Mouse (Mus musculus) liver, embryonic 15.5 days (tissue): ENCODE results near the gene Pdlim7. TPM values are rescaled to one million over a fixed set of nuclear protein-coding genes. Genes with fewer than 3 reads are reported as not detected.

Source experiments
- ATAC-seq: fragments of 200-750 bp; cut with Nextera tagmentation; 2 replicates; pipeline ENCODE4 v1.8.0; 2017; ENCODE audit warnings: moderate number of reproducible peaks, mild to moderate bottlenecking, moderate library complexity; ENCODE audit not compliant: insufficient read depth
- H3K27ac ChIP-seq: fragments of 300-500 bp; sonication (generic); replicated peaks from 2 replicates; pipeline ENCODE4 v1.5.1; 2015; ENCODE audit warnings: mild to moderate bottlenecking, inconsistent platforms
- H3K27me3 ChIP-seq: fragments of 300-500 bp; sonication (generic); 2 replicates; pipeline ENCODE4 v1.6.1; 2015; ENCODE audit warnings: mild to moderate bottlenecking, inconsistent platforms
- H3K36me3 ChIP-seq: fragments of 300-500 bp; sonication (generic); replicated peaks from 2 replicates; pipeline ENCODE4 v1.6.1; 2015; ENCODE audit warnings: moderate library complexity, mild to moderate bottlenecking, inconsistent platforms
- H3K4me1 ChIP-seq: fragments of 300-500 bp; sonication (generic); replicated peaks from 2 replicates; pipeline ENCODE4 v1.6.1; 2015; ENCODE audit warnings: inconsistent platforms
- H3K4me2 ChIP-seq: fragments of 300-500 bp; sonication (generic); 2 replicates; pipeline ENCODE4 v1.6.1; 2015; ENCODE audit warnings: moderate library complexity, mild to moderate bottlenecking, inconsistent platforms
- H3K4me3 ChIP-seq: fragments of 300-500 bp; sonication (generic); replicated peaks from 2 replicates; pipeline ENCODE4 v1.5.1; 2015; ENCODE audit warnings: mild to moderate bottlenecking, inconsistent platforms
- H3K9ac ChIP-seq: fragments of 300-500 bp; sonication (generic); 2 replicates; pipeline ENCODE4 v1.6.1; 2015; ENCODE audit warnings: moderate library complexity, mild to moderate bottlenecking, inconsistent platforms
- H3K9me3 ChIP-seq: fragments of 300-500 bp; sonication (generic); replicated peaks from 2 replicates; pipeline ENCODE4 v1.6.1; 2016; ENCODE audit warnings: inconsistent platforms
- WGBS: fragments of 180-500 bp; shearing (Covaris S2); methylation state at CpG from one replicate; pipeline ENCODE4 v1.1.7; 2015; ENCODE audit warnings: mixed read lengths; ENCODE audit not compliant: insufficient replicate concordance; 5-methylcytosine and 5-hydroxymethylcytosine counted together
- polyA plus RNA-seq: library from polyadenylated mRNA; unstranded; fragments of >200 nt; fragmentation: Nextera tagmentation; extraction: Ambion mirVana; gene quantifications from 2 replicates; pipeline ENCODE4 v1.2.1, GENCODE M21; 2015

The Pdlim7 gene
- polyA plus RNA-seq, 1 experiment from 2014 or later, result 25.2 TPM

DNA sequence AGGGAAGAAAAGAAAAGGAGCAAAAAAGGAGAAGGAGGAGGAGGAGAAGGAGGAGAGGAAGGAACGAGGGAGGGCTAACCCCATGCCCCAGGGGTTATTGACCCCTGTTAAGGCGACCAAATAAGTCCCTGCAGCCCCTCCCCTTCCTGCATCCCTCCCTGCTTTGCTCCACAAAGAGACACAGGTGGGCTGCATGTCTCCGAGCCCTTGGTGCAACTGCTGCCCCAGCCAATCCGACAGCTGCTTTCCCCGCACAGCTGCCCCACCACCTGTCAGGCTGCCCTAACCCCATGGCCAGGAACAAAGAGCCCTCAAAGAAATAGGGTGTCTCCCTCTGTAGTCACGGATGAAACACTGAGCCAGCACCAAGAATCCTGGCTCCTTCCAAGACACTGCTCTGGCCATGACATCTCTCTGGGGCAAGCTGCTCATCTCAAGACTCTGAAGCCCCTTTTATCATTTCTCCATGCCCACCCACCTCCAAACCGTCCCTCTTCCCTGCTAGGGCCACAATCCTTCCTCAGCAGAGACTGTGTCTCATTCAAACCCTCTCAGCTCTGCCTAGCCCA, 28.9 kb downstream of the Pdlim7 start:
- Histone ChIP-seq H3K9ac (no peak overlapping the region), H3K4me3 (no peak overlapping the region), H3K27ac (no peak overlapping the region), H3K27me3 (peaks cover 78% of the 10 kb centered on the region), H3K4me2 (no peak overlapping the region), H3K4me1 (peaks cover 15% of the 10 kb centered on the region), H3K36me3 (no peaks in the 10 kb centered on the region), H3K9me3 (no peaks in the 10 kb centered on the region)
- 37% methylated on average over 7 of the region's 7 CpGs for WGBS
- no peak for ATAC-seq

DNA sequence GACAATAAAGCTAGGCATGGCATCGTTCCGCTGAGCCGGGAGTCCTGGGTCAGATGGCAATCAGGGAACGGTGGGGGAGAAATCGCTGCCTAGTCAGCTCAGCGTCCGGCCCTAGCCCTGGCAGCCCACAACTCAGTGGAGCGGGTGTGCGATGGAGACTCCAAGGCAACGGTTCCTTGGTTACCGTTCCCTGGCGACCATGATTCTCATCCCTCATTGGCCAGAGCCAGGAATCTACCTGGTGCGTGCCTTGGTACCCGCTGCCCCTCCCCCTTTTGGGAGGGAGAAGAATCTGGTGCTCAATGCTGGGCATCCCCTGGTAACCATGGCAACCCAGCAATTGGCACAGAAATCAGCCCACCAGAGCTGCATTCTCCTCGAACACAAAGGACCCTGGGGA, 29.9 kb downstream of the Pdlim7 start:
- H3K27ac ChIP-seq, result no peak overlapping the region
- no peaks in the 10 kb centered on the region for H3K9me3 ChIP-seq
- H3K4me1 ChIP-seq, result peaks cover 20% of the 10 kb centered on the region
- H3K4me2 ChIP-seq, result no peak overlapping the region
- H3K9ac ChIP-seq, result no peak overlapping the region
- no peaks in the 10 kb centered on the region for H3K36me3 ChIP-seq
- WGBS, result 36% methylated on average over 15 of the region's 15 CpGs
- no peak for ATAC-seq
- no peak overlapping the region for H3K4me3 ChIP-seq
- peaks cover 68% of the 10 kb centered on the region for H3K27me3 ChIP-seq

DNA sequence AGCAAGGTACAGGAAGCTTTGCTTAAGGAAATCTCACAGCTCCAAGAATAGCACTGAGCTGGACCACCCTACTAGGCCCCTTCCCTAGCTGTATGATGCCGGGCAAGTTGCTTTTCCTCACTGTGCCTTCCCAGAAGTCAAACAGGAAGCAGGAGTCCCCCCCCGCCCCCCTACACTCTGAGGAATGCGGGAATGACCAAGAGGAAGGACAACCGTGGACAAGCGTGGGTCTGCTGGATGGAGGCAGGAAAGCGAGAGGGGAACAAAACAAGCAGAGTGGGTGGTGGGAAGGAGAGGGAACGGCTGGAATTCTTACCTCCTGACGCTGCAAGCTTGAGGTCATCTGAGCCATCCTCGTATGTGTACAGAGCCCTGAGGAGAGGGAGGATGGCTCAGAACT, 30.4 kb downstream of the Pdlim7 start:
- H3K27me3 ChIP-seq, result peaks cover 62% of the 10 kb centered on the region
- no peak overlapping the region for H3K9ac ChIP-seq
- H3K4me2 ChIP-seq, result no peak overlapping the region
- 51% methylated on average over 9 of the region's 9 CpGs for WGBS
- H3K27ac ChIP-seq, result no peak overlapping the region
- no peak overlapping the region for H3K4me3 ChIP-seq
- ATAC-seq, result no peak
- no peaks in the 10 kb centered on the region for H3K36me3 ChIP-seq
- H3K9me3 ChIP-seq, result no peaks in the 10 kb centered on the region
- peaks cover 18% of the 10 kb centered on the region for H3K4me1 ChIP-seq

DNA sequence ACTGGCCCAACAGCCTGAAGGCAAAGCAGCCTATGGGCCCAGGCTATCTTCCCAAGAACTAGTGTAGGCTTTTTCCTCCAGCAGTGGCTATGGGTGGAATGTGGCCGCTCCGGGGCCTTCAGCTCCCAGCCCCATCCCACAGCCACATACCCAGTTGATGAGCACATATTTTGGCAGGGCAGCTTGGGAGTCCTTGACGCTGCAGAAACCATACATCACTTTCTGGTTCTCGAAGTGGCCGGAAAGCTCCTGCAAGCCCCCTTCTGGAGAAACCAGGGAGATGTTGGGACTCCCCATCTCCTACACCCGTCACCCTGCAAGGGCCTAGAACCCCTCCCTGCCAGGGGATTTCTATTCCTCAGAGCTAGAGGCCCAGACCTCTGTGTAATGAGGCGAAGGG, 30.9 kb downstream of the Pdlim7 start:
- no peak overlapping the region for H3K4me2 ChIP-seq
- peaks cover 57% of the 10 kb centered on the region for H3K27me3 ChIP-seq
- H3K4me3 ChIP-seq, result no peak overlapping the region
- peaks cover 13% of the 10 kb centered on the region for H3K4me1 ChIP-seq
- no peaks in the 10 kb centered on the region for H3K9me3 ChIP-seq
- H3K9ac ChIP-seq, result no peak overlapping the region
- no peak overlapping the region for H3K27ac ChIP-seq
- H3K36me3 ChIP-seq, result no peaks in the 10 kb centered on the region
- WGBS, result 63% methylated on average over 7 of the region's 7 CpGs
- ATAC-seq, result no peak

DNA sequence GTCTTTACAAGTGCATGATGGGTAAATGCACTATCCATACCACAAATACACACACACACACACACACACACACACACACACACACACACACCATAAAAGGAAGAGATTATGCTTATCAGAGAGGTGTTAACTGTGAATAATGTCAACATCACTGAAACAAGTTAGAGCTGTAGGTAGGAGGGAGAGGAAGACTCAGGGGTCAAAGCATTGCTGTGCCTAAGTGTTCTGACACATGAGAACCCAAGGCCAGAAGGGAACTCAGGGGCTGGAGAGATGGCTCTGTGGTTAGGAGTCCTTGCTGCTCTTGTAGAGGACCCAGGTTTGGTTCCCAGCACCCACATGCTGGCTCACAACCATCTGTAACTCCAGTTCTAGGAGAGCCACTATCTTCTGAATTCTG, 33.5 kb downstream of the Pdlim7 start:
- no peak overlapping the region for H3K4me3 ChIP-seq
- no peak overlapping the region for H3K27ac ChIP-seq
- no peaks in the 10 kb centered on the region for H3K36me3 ChIP-seq
- no peak overlapping the region for H3K9ac ChIP-seq
- H3K4me2 ChIP-seq, result no peak overlapping the region
- H3K4me1 ChIP-seq, result peaks cover 4% of the 10 kb centered on the region
- no peaks in the 10 kb centered on the region for H3K9me3 ChIP-seq
- ATAC-seq, result no peak
- H3K27me3 ChIP-seq, result peaks cover 50% of the 10 kb centered on the region

DNA sequence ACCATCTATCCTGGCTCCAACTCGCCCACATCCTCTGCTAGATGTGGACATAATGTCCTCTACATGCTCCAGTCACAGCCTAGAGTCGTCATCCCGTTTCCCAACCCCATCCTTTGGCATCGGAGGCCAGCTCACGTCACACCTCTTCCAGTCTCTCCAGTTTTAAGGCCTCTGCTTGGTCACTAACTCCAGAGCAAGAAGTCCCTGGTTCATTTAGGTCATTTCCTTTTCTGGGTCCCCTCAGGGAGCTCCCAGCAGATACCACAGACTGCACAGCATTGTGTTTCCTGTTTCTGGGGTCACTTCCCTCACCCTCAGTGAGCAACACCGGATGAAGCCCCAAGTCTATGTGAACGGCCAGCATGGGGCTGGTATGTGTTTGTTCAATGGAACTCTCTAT, 34.5 kb downstream of the Pdlim7 start:
- no peaks in the 10 kb centered on the region for H3K36me3 ChIP-seq
- 29% methylated on average over 7 of the region's 7 CpGs for WGBS

DNA sequence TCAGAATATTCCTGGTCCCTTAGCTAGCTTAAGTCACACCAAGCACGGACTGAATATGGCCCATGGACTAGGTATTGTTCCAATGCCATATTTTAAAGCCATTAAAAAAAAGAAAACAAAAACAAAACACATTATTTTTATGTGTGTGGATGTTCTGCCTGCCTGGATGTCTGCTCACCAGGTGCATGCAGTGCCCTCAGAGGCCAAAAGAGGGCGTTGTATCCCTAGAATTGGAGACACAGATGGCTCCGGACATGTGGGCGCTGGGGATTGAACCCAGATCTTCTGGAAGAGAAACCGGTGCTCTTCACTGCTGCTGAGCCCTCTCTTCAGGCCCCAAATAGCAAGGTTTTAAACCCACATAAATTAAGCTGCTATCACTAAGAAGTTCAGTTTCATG, 35.4 kb downstream of the Pdlim7 start:
- no peak for ATAC-seq
- H3K36me3 ChIP-seq, result no peaks in the 10 kb centered on the region
- no peaks in the 10 kb centered on the region for H3K9me3 ChIP-seq
- 55% methylated on average over 5 of the region's 5 CpGs for WGBS
- no peak overlapping the region for H3K4me3 ChIP-seq
- H3K27me3 ChIP-seq, result peaks cover 50% of the 10 kb centered on the region
- H3K4me2 ChIP-seq, result no peak overlapping the region
- peaks cover 8% of the 10 kb centered on the region for H3K4me1 ChIP-seq
- no peak overlapping the region for H3K27ac ChIP-seq
- H3K9ac ChIP-seq, result no peak overlapping the region

More for the DNA sequence above, 34.5 kb downstream of the Pdlim7 start:
- Histone ChIP-seq H3K4me1 (peaks cover 4% of the 10 kb centered on the region), H3K9ac (no peak overlapping the region), H3K4me3 (no peak overlapping the region), H3K4me2 (no peak overlapping the region), H3K9me3 (no peaks in the 10 kb centered on the region), H3K27ac (no peak overlapping the region), H3K27me3 (peaks cover 50% of the 10 kb centered on the region)
- peak; percentile 10; the same call in 1 of the 2 replicates for ATAC-seq

DNA sequence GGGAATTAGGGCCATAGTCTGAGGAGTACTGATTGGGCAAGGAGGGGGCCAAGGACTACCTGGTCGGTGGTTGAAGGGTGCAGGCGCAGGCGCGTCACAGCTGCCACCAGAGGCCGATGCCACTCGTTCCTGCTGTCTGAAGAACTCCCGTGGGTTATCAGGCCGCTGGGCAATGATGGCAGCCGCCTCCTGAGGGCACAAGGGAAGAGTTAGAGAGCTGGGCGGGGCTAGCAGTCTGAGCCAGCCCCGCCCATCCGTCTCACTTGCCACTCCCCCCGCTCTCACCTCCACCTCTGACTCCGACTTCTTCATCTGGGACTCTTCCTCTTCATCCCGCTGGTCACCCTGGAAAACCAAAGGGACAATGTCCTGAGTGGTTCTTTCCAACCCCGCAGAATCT, 36.0 kb downstream of the Pdlim7 start:
- H3K4me3 ChIP-seq, result no peak overlapping the region
- WGBS, result 59% methylated on average over 16 of the region's 16 CpGs
- H3K9me3 ChIP-seq, result no peaks in the 10 kb centered on the region
- ATAC-seq, result no peak
- no peaks in the 10 kb centered on the region for H3K36me3 ChIP-seq
- no peak overlapping the region for H3K4me2 ChIP-seq
- no peak overlapping the region for H3K9ac ChIP-seq
- peaks cover 14% of the 10 kb centered on the region for H3K4me1 ChIP-seq
- peaks cover 50% of the 10 kb centered on the region for H3K27me3 ChIP-seq
- H3K27ac ChIP-seq, result no peak overlapping the region

DNA sequence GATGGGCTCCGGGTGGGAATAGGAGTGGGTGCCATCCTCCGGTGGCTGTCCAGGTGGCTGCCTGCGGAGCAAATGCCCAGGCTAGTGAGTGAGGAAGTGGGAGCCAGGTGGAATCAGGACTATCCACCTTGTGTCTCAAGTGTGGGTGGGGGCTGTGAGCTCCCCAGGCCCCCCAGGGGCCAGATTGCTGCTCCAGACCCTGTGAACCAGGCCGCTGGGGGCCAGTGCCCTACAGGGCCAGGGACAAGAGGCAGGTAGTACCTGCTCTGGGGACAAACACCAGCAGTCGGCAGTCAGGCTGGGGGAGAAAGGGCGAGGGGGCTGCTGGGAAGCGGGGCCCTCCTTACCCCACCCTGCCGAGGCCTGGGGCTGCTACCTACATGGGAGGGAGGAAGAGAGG, 37.2 kb downstream of the Pdlim7 start:
- Histone ChIP-seq H3K9ac (no peak overlapping the region), H3K27ac (no peak overlapping the region), H3K4me1 (peaks cover 26% of the 10 kb centered on the region), H3K36me3 (no peaks in the 10 kb centered on the region), H3K4me3 (no peak overlapping the region), H3K4me2 (no peak overlapping the region), H3K27me3 (peaks cover 56% of the 10 kb centered on the region), H3K9me3 (no peaks in the 10 kb centered on the region)
- WGBS, result 80% methylated on average over 8 of the region's 8 CpGs
- ATAC-seq, result no peak

DNA sequence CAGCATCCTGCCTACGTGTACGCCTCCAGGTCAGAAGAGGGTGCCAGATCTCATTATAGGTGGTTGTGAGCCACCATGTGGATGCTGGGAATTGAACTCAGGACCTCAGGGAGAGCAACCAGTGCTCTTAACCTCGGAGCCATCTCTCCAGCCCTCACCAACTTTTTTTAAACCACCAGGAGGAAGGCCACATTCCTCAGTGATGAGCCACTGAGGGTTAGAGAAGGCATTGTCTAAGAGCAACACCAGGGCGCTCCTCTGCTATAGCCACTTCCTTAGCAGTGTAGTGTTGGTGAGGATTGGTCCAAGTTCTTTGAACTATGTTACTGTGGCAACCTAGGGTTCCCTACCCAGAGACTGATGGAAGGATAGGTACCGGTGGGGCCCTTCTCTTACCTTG, 37.7 kb downstream of the Pdlim7 start:
- no peak overlapping the region for H3K27ac ChIP-seq
- H3K4me3 ChIP-seq, result no peak overlapping the region
- WGBS, result 68% methylated on average over 5 of the region's 5 CpGs
- H3K36me3 ChIP-seq, result no peaks in the 10 kb centered on the region
- H3K9ac ChIP-seq, result no peak overlapping the region
- no peak for ATAC-seq
- peaks cover 61% of the 10 kb centered on the region for H3K27me3 ChIP-seq
- no peaks in the 10 kb centered on the region for H3K9me3 ChIP-seq
- H3K4me1 ChIP-seq, result peaks cover 31% of the 10 kb centered on the region
- H3K4me2 ChIP-seq, result no peak overlapping the region

DNA sequence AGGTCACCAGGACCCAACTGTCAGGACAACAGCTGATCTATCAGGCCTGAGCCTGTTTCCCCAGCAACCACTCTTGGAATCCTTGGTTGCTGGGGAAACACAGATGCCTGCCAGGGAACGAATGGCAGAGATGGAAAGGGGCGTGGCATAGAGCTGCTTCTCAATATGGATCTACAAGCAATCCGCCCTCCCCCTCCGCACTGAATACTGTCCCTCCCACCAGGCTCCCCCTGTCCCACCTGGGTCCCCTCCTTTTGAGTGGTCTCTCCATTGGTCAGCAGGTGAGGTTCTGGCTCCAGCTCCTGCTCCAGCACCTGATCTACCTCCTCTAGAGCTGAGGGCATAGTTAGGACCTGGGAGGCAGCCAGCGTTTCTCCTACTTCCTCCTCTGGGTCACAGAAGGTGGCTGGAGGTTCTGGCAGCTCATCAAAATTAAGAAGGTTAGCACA, 38.8 kb downstream of the Pdlim7 start:
- Histone ChIP-seq H3K4me1 (peaks cover 31% of the 10 kb centered on the region), H3K9me3 (no peaks in the 10 kb centered on the region), H3K36me3 (no peaks in the 10 kb centered on the region), H3K4me2 (no peak overlapping the region), H3K27me3 (peaks cover 72% of the 10 kb centered on the region), H3K9ac (no peak overlapping the region), H3K27ac (no peak overlapping the region), H3K4me3 (no peak overlapping the region)
- 44% methylated on average over 5 of the region's 5 CpGs for WGBS
- no peak for ATAC-seq

DNA sequence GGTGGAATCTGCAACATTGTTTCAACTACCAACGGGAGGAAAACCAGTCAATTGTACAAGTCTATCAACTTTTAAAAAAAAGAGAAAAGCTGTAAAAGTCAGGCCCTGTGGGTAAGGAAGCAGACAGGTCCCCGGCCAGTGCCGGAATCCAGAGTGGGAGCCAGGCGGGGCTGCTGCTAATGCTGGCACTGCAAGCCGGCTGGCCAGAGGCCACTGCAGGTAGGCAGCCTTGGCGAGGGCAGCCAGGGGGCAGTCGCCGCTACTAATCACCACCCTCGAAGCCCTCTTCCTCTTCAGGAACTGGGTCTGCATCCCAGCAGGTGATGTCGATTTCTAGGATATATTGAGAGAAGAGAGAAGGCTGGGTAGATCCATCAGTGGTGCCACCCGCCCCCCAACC, 39.5 kb downstream of the Pdlim7 start:
- H3K36me3 ChIP-seq, result no peaks in the 10 kb centered on the region
- H3K9me3 ChIP-seq, result no peaks in the 10 kb centered on the region
- H3K4me3 ChIP-seq, result no peak overlapping the region
- no peak overlapping the region for H3K9ac ChIP-seq
- ATAC-seq, result no peak
- 54% methylated on average over 11 of the region's 11 CpGs for WGBS
- H3K4me1 ChIP-seq, result peaks cover 30% of the 10 kb centered on the region
- no peak overlapping the region for H3K27ac ChIP-seq
- peaks cover 78% of the 10 kb centered on the region for H3K27me3 ChIP-seq
- H3K4me2 ChIP-seq, result no peak overlapping the region
